Mouse (Mus musculus) heart, embryonic 10.5 days (tissue): ENCODE measurements around the gene Zcchc8. TPM values are rescaled to one million over a fixed set of nuclear protein-coding genes. Genes with fewer than 3 reads are reported as not detected.

ENCODE experiments used
- DNase-seq: peaks from one replicate; pipeline ENCODE4 v3.0.0-alpha.2; 2017; ENCODE audit warnings: low spot score
- H3K27ac ChIP-seq: fragments of 300-500 bp; sonication (generic); 2 replicates; pipeline ENCODE4 v1.5.1; 2016; ENCODE audit warnings: mild to moderate bottlenecking
- H3K27me3 ChIP-seq: fragments of 300-500 bp; sonication (generic); 2 replicates; pipeline ENCODE4 v1.6.1; 2016; ENCODE audit warnings: mild to moderate bottlenecking; ENCODE audit not compliant: poor library complexity, insufficient read depth, severe bottlenecking
- H3K36me3 ChIP-seq: fragments of 300-500 bp; sonication (generic); 2 replicates; pipeline ENCODE4 v1.6.1; 2016; ENCODE audit warnings: mild to moderate bottlenecking, moderate library complexity
- H3K4me1 ChIP-seq: fragments of 300-500 bp; sonication (generic); 2 replicates; pipeline ENCODE4 v1.6.1; 2016; ENCODE audit warnings: mild to moderate bottlenecking
- H3K4me3 ChIP-seq: fragments of 300-500 bp; sonication (generic); 2 replicates; pipeline ENCODE4 v1.5.1; 2016; ENCODE audit warnings: mild to moderate bottlenecking, moderate library complexity
- H3K9me3 ChIP-seq: fragments of 300-500 bp; sonication (generic); 2 replicates; pipeline ENCODE4 v1.6.1; 2016; ENCODE audit warnings: mild to moderate bottlenecking, moderate library complexity
- WGBS: fragments of 180-500 bp; shearing (Covaris S2); methylation state at CpG from one replicate; pipeline ENCODE4 v1.1.7; 2016; 5-methylcytosine and 5-hydroxymethylcytosine counted together
- polyA plus RNA-seq: library from polyadenylated mRNA; unstranded; fragments of >200 nt; fragmentation: Nextera tagmentation; extraction: Ambion mirVana; gene quantifications from 2 replicates; pipeline ENCODE4 v1.2.1, GENCODE M21; 2016

The Zcchc8 gene
- polyA plus RNA-seq, 1 experiment from 2014 or later, result 77.0 TPM

DNA sequence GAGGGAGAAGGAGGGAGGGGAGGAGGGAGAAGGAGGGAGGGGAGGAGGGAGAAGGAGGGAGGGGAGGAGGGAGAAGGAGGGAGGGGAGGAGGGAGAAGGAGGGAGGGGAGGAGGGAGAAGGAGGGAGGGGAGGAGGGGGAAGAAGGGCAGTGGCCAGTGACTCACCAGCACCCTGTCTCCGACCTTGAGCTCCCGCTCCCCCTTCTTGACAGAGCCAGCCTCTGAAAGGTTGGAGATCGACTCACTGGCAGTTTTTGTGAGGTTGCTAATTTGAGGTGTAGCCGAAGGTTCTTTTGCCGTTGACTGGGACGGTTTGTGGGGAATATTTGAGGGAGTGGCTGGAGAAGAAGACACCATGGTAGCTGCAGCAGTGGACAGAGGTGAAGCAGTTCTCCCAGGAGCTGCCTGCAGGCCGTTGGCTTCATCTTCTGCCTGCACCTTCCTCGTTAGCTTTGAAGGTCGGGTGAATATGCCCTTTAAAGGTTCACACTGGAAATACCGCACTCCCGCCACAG, 67.6 kb downstream of the Zcchc8 start:
- WGBS, result 81% methylated on average over 11 of the region's 11 CpGs
- Histone ChIP-seq H3K36me3 (peaks cover 35% of the 10 kb centered on the region), H3K27ac (no peak overlapping the region)

DNA sequence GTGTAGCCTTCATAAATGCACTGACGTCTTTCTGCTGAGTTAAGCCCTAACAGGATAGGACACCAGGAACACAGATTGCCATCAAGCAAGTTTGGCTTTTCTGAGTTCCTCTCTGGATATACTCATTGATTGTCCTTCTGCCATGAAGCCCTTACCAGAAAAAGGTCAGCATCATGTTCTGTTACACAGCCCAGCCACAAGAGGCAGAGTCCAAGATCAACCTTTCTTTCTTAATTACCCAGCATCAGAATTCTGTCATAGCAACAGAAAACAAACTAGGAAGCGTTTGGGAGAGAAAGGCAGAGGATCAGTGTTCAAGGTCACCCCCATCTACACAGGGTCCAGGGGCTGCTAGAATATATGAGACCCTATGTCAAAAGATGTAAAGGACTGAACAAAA, 70.1 kb downstream of the Zcchc8 start:
- H3K27me3 ChIP-seq, result no peaks in the 10 kb centered on the region
- 56% methylated on average over 2 of the region's 2 CpGs for WGBS
- no peaks in the 10 kb centered on the region for H3K9me3 ChIP-seq
- peaks cover 55% of the 10 kb centered on the region for H3K36me3 ChIP-seq
- H3K4me3 ChIP-seq, result no peak overlapping the region
- DNase-seq, result no peak
- H3K4me1 ChIP-seq, result peaks cover 11% of the 10 kb centered on the region
- H3K27ac ChIP-seq, result no peak overlapping the region

More for the DNA sequence above, 67.6 kb downstream of the Zcchc8 start:
- no peaks in the 10 kb centered on the region for H3K9me3 ChIP-seq
- DNase-seq, result no peak
- no peak overlapping the region for H3K4me3 ChIP-seq
- no peaks in the 10 kb centered on the region for H3K27me3 ChIP-seq
- H3K4me1 ChIP-seq, result peaks cover 21% of the 10 kb centered on the region

Other genes with a start within 250 kb of the Zcchc8 start
- not detected in 2 replicates for gene Lrrc43, start 231.8 kb downstream of the Zcchc8 start, polyA plus RNA-seq
- not detected in 2 replicates for gene Il31, start 231.6 kb downstream of the Zcchc8 start, polyA plus RNA-seq
- 0.15 and 0.48 TPM in 2 replicates for gene B3gnt4, start 210.6 kb downstream of the Zcchc8 start, polyA plus RNA-seq
- 112 and 113 TPM in 2 replicates for gene Diablo, start 196.9 kb downstream of the Zcchc8 start, polyA plus RNA-seq
- gene Gm49027, start 195.6 kb downstream of the Zcchc8 start, polyA plus RNA-seq, result 0.19 TPM in 1 of 2 replicates, not detected in the other
- 23.4 and 23.5 TPM in 2 replicates for gene Vps33a, start 148.1 kb downstream of the Zcchc8 start, polyA plus RNA-seq
- 49.1 and 56.0 TPM in 2 replicates for gene Clip1, start 36.5 kb downstream of the Zcchc8 start, polyA plus RNA-seq
- gene Rsrc2, start 28.3 kb upstream of the Zcchc8 start, polyA plus RNA-seq, result 85.7 and 102 TPM in 2 replicates
- 27.0 and 27.3 TPM in 2 replicates for gene Kntc1, start 28.6 kb upstream of the Zcchc8 start, polyA plus RNA-seq
- gene Hcar2, start 144.4 kb upstream of the Zcchc8 start, polyA plus RNA-seq, result not detected in 2 replicates
- not detected in 2 replicates for gene Hcar1, start 158.9 kb upstream of the Zcchc8 start, polyA plus RNA-seq
- gene Denr, start 186.1 kb upstream of the Zcchc8 start, polyA plus RNA-seq, result 107 and 144 TPM in 2 replicates
- 2.4 and 2.7 TPM in 2 replicates for gene Gm43518, start 206.3 kb upstream of the Zcchc8 start, polyA plus RNA-seq
- gene Ccdc62, start 209.6 kb upstream of the Zcchc8 start, polyA plus RNA-seq, result 3.7 and 5.7 TPM in 2 replicates